Mouse (Mus musculus): ENCODE results near the gene 2210010C04Rik. TPM values are rescaled to one million over a fixed set of nuclear protein-coding genes. Genes with fewer than 3 reads are reported as not detected.
"Not testable (repeated sequence)": the region's sequence is repeated elsewhere in the genome, so short reads cannot be mapped to it uniquely, and the experiment has no call there.

The 2210010C04Rik gene
- total RNA-seq, 2 experiments from 2014 or later: not detected

DNA sequence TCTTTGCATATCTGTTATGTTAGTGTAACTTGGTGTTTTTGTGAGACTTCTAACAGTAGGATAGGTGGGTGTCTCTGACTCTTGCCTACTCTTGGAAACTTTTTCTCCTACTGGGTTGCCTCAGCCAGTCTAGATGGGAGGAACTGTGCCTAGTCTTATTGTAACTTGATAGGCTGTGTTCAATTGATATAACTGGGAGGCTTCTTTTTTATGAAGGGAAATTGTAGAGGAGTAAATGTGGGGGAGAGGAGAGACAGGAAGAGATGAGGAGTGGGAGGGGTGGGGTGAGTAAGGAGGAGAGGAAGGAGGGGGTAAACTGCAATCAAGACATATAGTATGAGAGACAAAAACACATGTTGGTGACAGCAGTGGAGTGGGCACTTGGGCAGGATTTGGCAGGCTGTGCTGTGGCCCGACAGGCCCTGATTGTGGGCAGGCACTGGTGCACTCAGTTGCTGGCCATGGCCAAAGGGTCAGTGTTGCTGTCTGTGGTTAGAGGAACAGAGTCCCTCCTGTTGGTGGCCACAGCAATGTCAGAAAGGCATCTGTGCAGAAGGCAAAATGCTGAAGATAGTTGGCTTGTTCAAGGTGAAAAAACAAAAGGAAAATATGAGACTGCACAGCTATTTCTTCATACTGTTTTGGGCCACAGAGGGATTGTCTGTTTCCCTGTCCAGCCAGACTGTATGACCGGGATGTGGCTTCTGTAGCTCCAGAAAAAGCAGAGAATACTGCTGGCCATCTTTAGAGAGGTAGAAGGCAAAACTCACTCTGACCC is 9.2 kb downstream of the 2210010C04Rik start:
- DNase-seq (ENCODE audit: low spot score in 2 of 2): no peak

DNA sequence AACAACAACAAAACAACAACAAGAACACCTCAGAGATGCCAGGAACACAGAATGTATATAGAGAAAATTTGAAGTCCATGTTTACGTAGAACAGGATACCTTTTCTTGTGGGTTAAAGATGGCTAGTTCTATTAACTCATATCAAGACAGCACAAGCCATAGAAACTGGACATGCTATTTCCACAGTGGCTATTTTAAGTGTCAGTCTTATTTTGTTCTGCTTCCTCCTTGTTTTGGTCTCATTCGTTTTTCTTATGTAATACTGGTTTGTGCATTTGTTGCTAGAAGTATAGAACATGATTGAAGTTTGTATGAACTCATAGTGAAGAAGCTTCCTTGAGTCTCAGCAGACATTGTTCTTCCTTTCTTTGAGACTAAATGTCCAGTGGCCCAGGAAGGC is 16.2 kb downstream of the 2210010C04Rik start:
- no peak for DNase-seq (ENCODE audit: low spot score in 2 of 2)

DNA sequence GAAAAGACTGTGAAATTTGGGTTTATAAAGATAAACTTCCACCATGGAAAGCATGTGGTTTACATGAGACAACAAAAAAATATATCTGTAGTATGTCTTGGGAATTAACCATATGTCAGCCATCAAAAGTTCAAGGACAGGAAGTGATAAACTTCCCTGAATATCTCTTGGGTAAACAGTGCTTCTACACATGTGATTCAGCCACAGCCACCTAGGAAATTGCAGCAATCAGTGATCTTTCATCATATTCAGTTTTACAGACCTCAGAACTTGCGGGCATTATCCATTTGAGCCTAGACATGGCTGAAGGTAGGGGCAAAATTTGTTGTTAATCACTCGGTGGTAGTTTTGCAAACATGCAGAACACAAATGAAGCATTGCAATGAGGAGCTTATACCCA is 16.7 kb downstream of the 2210010C04Rik start:
- no peak for DNase-seq (ENCODE audit: low spot score in 2 of 2)

DNA sequence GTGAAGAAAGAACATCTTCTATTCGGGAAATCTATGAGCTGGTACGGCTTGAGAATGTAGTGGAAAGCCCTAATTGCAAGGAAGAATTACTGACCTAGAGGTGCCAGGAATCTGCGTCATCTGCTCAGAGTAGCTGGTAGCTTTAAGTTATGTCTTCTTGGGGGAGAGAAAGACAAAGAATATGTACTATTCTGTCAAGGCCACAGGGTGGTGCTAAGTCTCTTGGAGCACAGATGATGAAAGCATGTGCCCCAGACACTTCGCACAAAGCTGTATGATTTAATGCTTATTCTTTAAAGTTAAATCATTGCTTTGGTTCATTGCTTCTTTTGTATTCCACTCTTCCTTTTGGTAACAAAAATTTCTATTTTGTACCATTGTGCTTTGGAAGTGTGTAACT is 20.2 kb downstream of the 2210010C04Rik start:
- no peak for DNase-seq (ENCODE audit: low spot score in 2 of 2)

DNA sequence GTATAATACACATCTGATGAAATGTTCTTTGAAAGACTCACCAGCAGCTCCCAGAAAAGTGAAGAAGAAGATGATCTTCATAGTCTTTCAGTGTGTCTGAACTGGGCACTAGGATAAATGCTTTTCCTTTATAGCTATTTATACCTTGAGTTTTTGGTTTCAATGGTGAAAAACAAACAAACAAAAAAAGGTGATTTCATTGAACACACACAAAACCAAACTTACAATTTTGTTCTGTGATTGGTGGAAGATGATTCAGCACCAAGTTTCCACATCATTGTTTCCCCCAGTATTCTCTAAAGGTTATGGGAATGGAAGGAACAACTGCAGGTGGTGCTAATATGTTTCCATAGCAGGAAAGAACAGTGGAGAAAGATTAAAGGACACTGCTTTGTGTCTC is 35.9 kb downstream of the 2210010C04Rik start, which contains the start of gene Gm2663:
Gene Gm2663 (minus strand): TSS at position 101 of the 400 bp plus-strand sequence.
- DNase-seq (ENCODE audit: low spot score in 2 of 2): not testable (repeated sequence)

Other genes with a start within 250 kb of the 2210010C04Rik start
- not detected for gene Moxd2, start 148.0 kb downstream of the 2210010C04Rik start, total RNA-seq (2021)
- not detected for gene Prss58, start 135.1 kb downstream of the 2210010C04Rik start, total RNA-seq (2021)
- not detected for gene 1700074P13Rik, start 95.0 kb downstream of the 2210010C04Rik start, total RNA-seq (2021)
- not detected for gene Gm4744, start 83.6 kb downstream of the 2210010C04Rik start, total RNA-seq (2021)
- not detected for gene 1810009J06Rik, start 70.8 kb downstream of the 2210010C04Rik start, total RNA-seq (2021)
- gene Gm2663, start 36.0 kb downstream of the 2210010C04Rik start, total RNA-seq (2021): not detected